Mouse (Mus musculus) spleen, adult 18-20 months (tissue): ENCODE measurements around the gene Sfta2.

Source experiments
- DNase-seq, 2 experiments: peaks; one replicate each; pipeline ENCODE4 v3.0.0; 2022; ENCODE audit warnings: mixed read lengths in 2 of 2

Sfta2 gene

GRCm38 (mm10) chr17:35680591-35680990, 79.2 kb downstream of the Sfta2 start:
- no peak for DNase-seq

GRCm38 (mm10) chr17:35681986-35682385, 80.6 kb downstream of the Sfta2 start:
- DNase-seq = no peak

- no peak for DNase-seq
Measured at GRCm38 (mm10) chr17:35685061-35685460, 83.7 kb downstream of the Sfta2 start.

- no peak for DNase-seq
Measured at GRCm38 (mm10) chr17:35688347-35689175, 87.2 kb downstream of the Sfta2 start.

- no peak for DNase-seq
Measured at GRCm38 (mm10) chr17:35689936-35690645, 88.7 kb downstream of the Sfta2 start.

- DNase-seq = no peak
Measured at GRCm38 (mm10) chr17:35691811-35692210, 90.5 kb downstream of the Sfta2 start.

- no peak for DNase-seq
Measured at GRCm38 (mm10) chr17:35692368-35692767, 91.0 kb downstream of the Sfta2 start.

GRCm38 (mm10) chr17:35693906-35694305, 92.6 kb downstream of the Sfta2 start:
- DNase-seq = no peak

GRCm38 (mm10) chr17:35695289-35695688, 93.9 kb downstream of the Sfta2 start:
- DNase-seq = no peak

- DNase-seq = no peak
Measured at GRCm38 (mm10) chr17:35696691-35697090, 95.3 kb downstream of the Sfta2 start.

GRCm38 (mm10) chr17:35697429-35697758, 96.0 kb downstream of the Sfta2 start:
- no peak for DNase-seq

- no peak for DNase-seq
Measured at GRCm38 (mm10) chr17:35697759-35698500, 96.6 kb downstream of the Sfta2 start.

- DNase-seq = no peak
Measured at GRCm38 (mm10) chr17:35698501-35698883, 97.1 kb downstream of the Sfta2 start.

GRCm38 (mm10) chr17:35699919-35700318, 98.6 kb downstream of the Sfta2 start:
- DNase-seq = no peak
